Mouse (Mus musculus) frontal cortex, postnatal 14 days (tissue): ENCODE data around the gene Tubb2b.

Experiments
- DNase-seq, 2 experiments: peaks; one replicate each; pipeline ENCODE4 v3.0.0; 2022; ENCODE audit warnings: low spot score in 2 of 2

The Tubb2b gene

GRCm38 (mm10) chr13:34130226-34130731 is at the start of gene Tubb2b:
Tubb2b (minus strand) TSS chr13:34130466.
- DNase-seq: peak; percentile 79 to 83

- no peak for DNase-seq
Observed at GRCm38 (mm10) chr13:34174025-34174424, 43.8 kb upstream of the Tubb2b start.

- no peak for DNase-seq
Observed at GRCm38 (mm10) chr13:34163304-34163975, 33.2 kb upstream of the Tubb2b start.

GRCm38 (mm10) chr13:34162491-34163303 is 32.4 kb upstream of the Tubb2b start, which contains the start of gene Psmg4:
Psmg4 (plus strand) TSS chr13:34162964.
- DNase-seq: peak; percentile 87 to 90

- DNase-seq: peak in 1 of 2 experiments; percentile 2
Observed at GRCm38 (mm10) chr13:34159926-34160325, 29.7 kb upstream of the Tubb2b start.

GRCm38 (mm10) chr13:34157596-34158157 is 27.4 kb upstream of the Tubb2b start:
- peak in 1 of 2 experiments; percentile 3 for DNase-seq

GRCm38 (mm10) chr13:34156840-34157185 is 26.5 kb upstream of the Tubb2b start:
- peak; percentile 10 to 15 for DNase-seq

GRCm38 (mm10) chr13:34156133-34156839 is 26.0 kb upstream of the Tubb2b start:
- DNase-seq: peak; percentile 2 to 3

GRCm38 (mm10) chr13:34154931-34155272 is 24.6 kb upstream of the Tubb2b start:
- DNase-seq: peak; percentile 33 to 63

- peak; percentile 74 for DNase-seq
Observed at GRCm38 (mm10) chr13:34154217-34154930, 24.1 kb upstream of the Tubb2b start.

GRCm38 (mm10) chr13:34153254-34154011 is 23.2 kb upstream of the Tubb2b start:
- DNase-seq: peak; percentile 9 to 18

GRCm38 (mm10) chr13:34152695-34153094 is 22.4 kb upstream of the Tubb2b start:
- DNase-seq: peak in 1 of 2 experiments; percentile 2

GRCm38 (mm10) chr13:34151425-34151824 is 21.2 kb upstream of the Tubb2b start:
- DNase-seq: peak in 1 of 2 experiments; percentile 1

- DNase-seq: peak; percentile 49 to 51
Observed at GRCm38 (mm10) chr13:34150271-34151027, 20.2 kb upstream of the Tubb2b start.

GRCm38 (mm10) chr13:34149463-34150176 is 19.4 kb upstream of the Tubb2b start:
- no peak for DNase-seq

GRCm38 (mm10) chr13:34148767-34149392 is 18.6 kb upstream of the Tubb2b start:
- DNase-seq: peak; percentile 66 to 75

GRCm38 (mm10) chr13:34148181-34148580 is 17.9 kb upstream of the Tubb2b start:
- peak in 1 of 2 experiments; percentile 4 for DNase-seq

GRCm38 (mm10) chr13:34146916-34147315 is 16.6 kb upstream of the Tubb2b start:
- DNase-seq: peak in 1 of 2 experiments; percentile 3
